Mouse (Mus musculus) neutrophil, adult 5-6 weeks (primary cell): ENCODE data around the gene Rgl2. TPM values are rescaled to one million over a fixed set of nuclear protein-coding genes. Genes with fewer than 3 reads are reported as not detected.
"Not testable (repeated sequence)": the region's sequence is repeated elsewhere in the genome, so short reads cannot be mapped to it uniquely, and the experiment has no call there.

Experiments used
- ATAC-seq: fragments of 151-379, 151-347 bp; 2 replicates; pipeline ENCODE4 v1.8.0; 2017; ENCODE audit warnings: mild to moderate bottlenecking, moderate TSS enrichment; ENCODE audit not compliant: insufficient number of reproducible peaks, poor library complexity, low FRiP score, severe bottlenecking; ENCODE audit errors: extremely low read depth
- total RNA-seq: library from RNA; stranded (forward); fragments of 200-1000 nt; gene quantifications from 2 replicates; pipeline ENCODE4 v1.2.3, GENCODE M21; 2017

Gene Rgl2
- total RNA-seq, 1 experiment from 2014 or later = 146 TPM

DNA sequence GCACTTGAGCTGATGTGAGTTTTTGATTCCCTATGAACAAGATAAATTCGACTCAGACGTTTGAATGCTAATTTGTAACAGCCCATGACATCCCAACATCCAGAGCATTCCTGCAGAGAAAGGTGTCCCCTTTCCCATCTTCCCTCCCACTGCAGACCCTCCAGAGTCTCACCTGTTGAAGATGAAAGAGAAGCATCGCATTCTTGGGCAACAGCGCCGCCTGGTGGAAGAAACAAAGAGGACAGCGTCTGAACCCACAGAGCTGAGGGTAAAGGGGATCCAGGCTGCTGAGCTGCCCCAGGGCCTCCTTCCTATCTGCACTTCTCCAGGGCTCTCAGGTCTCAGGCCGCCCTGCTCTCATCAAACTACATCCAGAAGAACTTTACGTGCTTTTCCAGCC lies 52.8 kb downstream of the Rgl2 start:
- not testable (repeated sequence) for ATAC-seq

Other genes with a start within 250 kb of the Rgl2 start
- gene Hnrnpm, start 242.7 kb upstream of the Rgl2 start, total RNA-seq = 247 and 353 TPM in 2 replicates
- gene March2, start 210.9 kb upstream of the Rgl2 start, total RNA-seq = 62.6 and 68.3 TPM in 2 replicates
- 33.9 and 50.0 TPM in 2 replicates for gene Rab11b, start 169.0 kb upstream of the Rgl2 start, total RNA-seq
- gene Angptl4, start 147.7 kb upstream of the Rgl2 start, total RNA-seq = 2.3 TPM in 1 of 2 replicates, not detected in the other
- gene Kank3, start 119.0 kb upstream of the Rgl2 start, total RNA-seq = 3.1 and 4.0 TPM in 2 replicates
- 701 and 811 TPM in 2 replicates for gene Rps28, start 105.0 kb upstream of the Rgl2 start, total RNA-seq
- 138 and 155 TPM in 2 replicates for gene Ndufa7, start 105.0 kb upstream of the Rgl2 start, total RNA-seq
- 1.6 and 2.9 TPM in 2 replicates for gene Cd320, start 86.5 kb upstream of the Rgl2 start, total RNA-seq
- not detected in 2 replicates for gene Gm7029, start 55.7 kb upstream of the Rgl2 start, total RNA-seq
- 0.86 and 3.0 TPM in 2 replicates for gene Kifc1, start 38.9 kb upstream of the Rgl2 start, total RNA-seq
- gene Platr17, start 24.4 kb upstream of the Rgl2 start, total RNA-seq = 0.93 TPM in 1 of 2 replicates, not detected in the other
- 74.4 and 81.8 TPM in 2 replicates for gene Daxx, start 20.1 kb upstream of the Rgl2 start, total RNA-seq
- 198 and 225 TPM in 2 replicates for gene Tapbp, start 13.6 kb upstream of the Rgl2 start, total RNA-seq
- 39.3 and 41.3 TPM in 2 replicates for gene Zbtb22, start 13.6 kb upstream of the Rgl2 start, total RNA-seq
- gene Pfdn6, start 10.8 kb downstream of the Rgl2 start, total RNA-seq = 63.5 and 71.6 TPM in 2 replicates
- 16.1 and 24.2 TPM in 2 replicates for gene Wdr46, start 11.1 kb downstream of the Rgl2 start, total RNA-seq
- gene B3galt4, start 21.9 kb downstream of the Rgl2 start, total RNA-seq = 7.1 and 7.7 TPM in 2 replicates
- gene Vps52, start 26.3 kb downstream of the Rgl2 start, total RNA-seq = 31.5 and 40.8 TPM in 2 replicates
- 780 and 810 TPM in 2 replicates for gene Rps18, start 26.5 kb downstream of the Rgl2 start, total RNA-seq
- 1,803 and 2,030 TPM in 2 replicates for gene H2-K1, start 70.8 kb downstream of the Rgl2 start, total RNA-seq
- 14.8 and 24.3 TPM in 2 replicates for gene Ring1, start 95.1 kb downstream of the Rgl2 start, total RNA-seq
- gene H2-Ke6, start 98.5 kb downstream of the Rgl2 start, total RNA-seq = 89.7 and 114 TPM in 2 replicates
- 65.5 and 69.1 TPM in 2 replicates for gene Slc39a7, start 102.1 kb downstream of the Rgl2 start, total RNA-seq
- 65.3 and 70.2 TPM in 2 replicates for gene Rxrb, start 102.3 kb downstream of the Rgl2 start, total RNA-seq
- 10.4 and 13.0 TPM in 2 replicates for gene Col11a2, start 109.9 kb downstream of the Rgl2 start, total RNA-seq
- 119 and 138 TPM in 2 replicates for gene H2-Oa, start 162.8 kb downstream of the Rgl2 start, total RNA-seq
- 221 and 234 TPM in 2 replicates for gene H2-DMa, start 190.0 kb downstream of the Rgl2 start, total RNA-seq
- 714 and 721 TPM in 2 replicates for gene Brd2, start 193.1 kb downstream of the Rgl2 start, total RNA-seq
- 699 and 729 TPM in 2 replicates for gene H2-DMb2, start 213.8 kb downstream of the Rgl2 start, total RNA-seq
- 278 and 300 TPM in 2 replicates for gene H2-DMb1, start 223.5 kb downstream of the Rgl2 start, total RNA-seq